Comparison of ENCODE assay signal across 8 mouse cellular contexts in genomic region chr8:107254403-107254802, GRCm38 (mm10). TPM values are rescaled to one million over a fixed set of nuclear protein-coding genes. Genes with fewer than 3 reads are reported as not detected.
DNase-seq lines count a peak whose midpoint lies in the region; ATAC-seq and TF ChIP-seq lines count a peak whose summit lies in the region.
"Had no signal": no experiment of that assay in that cellular context is flagged by ENCODE, and none has a peak within 500 bp of the region (broad histone marks: within the 10 kb centered on the region; RNA-seq: fewer than 3 reads in every experiment).

No protein-coding gene starts in this region.

- H3K36me3 ChIP-seq in liver, embryonic 14.5 days (replicated peaks; ENCODE audit: control insufficient read depth, insufficient read depth, low read depth): no peaks in the 10 kb centered on the region
- H3K36me3 ChIP-seq in liver, embryonic 12.5 days: no peaks in the 10 kb centered on the region
- no peaks in the 10 kb centered on the region for H3K36me3 ChIP-seq in hindbrain, postnatal 0 days (ENCODE audit: insufficient read depth, low read length)
- no peaks in the 10 kb centered on the region for H3K36me3 ChIP-seq in forebrain, embryonic 14.5 days (ENCODE audit: control insufficient read depth, insufficient read depth, low read length)

- no peaks in the 10 kb centered on the region for H3K4me1 ChIP-seq in liver, embryonic 14.5 days (replicated peaks; ENCODE audit: control insufficient read depth in 2 of 2, insufficient read depth in 2 of 2, low read length in 1 of 2)
- peaks cover 10% of the 10 kb centered on the region for H3K4me1 ChIP-seq in liver, embryonic 12.5 days
- H3K4me1 ChIP-seq in hindbrain, postnatal 0 days (ENCODE audit: insufficient read depth, low read length): no peaks in the 10 kb centered on the region
- H3K4me1 ChIP-seq in forebrain, embryonic 14.5 days (ENCODE audit: control insufficient read depth, insufficient read depth, low read length): no peaks in the 10 kb centered on the region

- no peak for TF ChIP-seq EP300 in liver, embryonic 14.5 days (IDR thresholded peaks at IDR 0.05; ENCODE audit: low read depth)

- H3K4me3 ChIP-seq in liver, embryonic 14.5 days (ENCODE audit: insufficient read depth in 1 of 2, low read depth in 2 of 2, low read length in 2 of 2): no peak overlapping the region
- no peak overlapping the region for H3K4me3 ChIP-seq in liver, embryonic 12.5 days
- no peak overlapping the region for H3K4me3 ChIP-seq in hindbrain, postnatal 0 days (ENCODE audit: low read length)
- no peak overlapping the region for H3K4me3 ChIP-seq in forebrain, embryonic 14.5 days (ENCODE audit: low read depth, low read length)

- ATAC-seq in liver, embryonic 14.5 days (ENCODE audit: insufficient read depth): no peak
- ATAC-seq in liver, embryonic 12.5 days: no peak
- ATAC-seq in hindbrain, postnatal 0 days: no peak
- ATAC-seq in forebrain, embryonic 14.5 days: no peak
- ATAC-seq: forebrain, postnatal 0 days had no signal

- no peaks in the 10 kb centered on the region for H3K9me3 ChIP-seq in liver, embryonic 14.5 days (ENCODE audit: control insufficient read depth, low read length)
- no peaks in the 10 kb centered on the region for H3K9me3 ChIP-seq in liver, embryonic 12.5 days (replicated peaks)
- no peaks in the 10 kb centered on the region for H3K9me3 ChIP-seq in hindbrain, postnatal 0 days (ENCODE audit: low read length)
- no peaks in the 10 kb centered on the region for H3K9me3 ChIP-seq in forebrain, embryonic 14.5 days (replicated peaks; ENCODE audit: control insufficient read depth, low read length)

- no peak overlapping the region for H3K9ac ChIP-seq in liver, embryonic 14.5 days (replicated peaks)
- H3K9ac ChIP-seq in liver, embryonic 12.5 days: no peak overlapping the region
- H3K9ac ChIP-seq in hindbrain, postnatal 0 days (replicated peaks; ENCODE audit: low read length): no peak overlapping the region
- no peak overlapping the region for H3K9ac ChIP-seq in forebrain, embryonic 14.5 days (ENCODE audit: low read length)
- H3K9ac ChIP-seq: forebrain, postnatal 0 days had no signal

- H3K4me2 ChIP-seq in liver, embryonic 14.5 days (ENCODE audit: low read depth): no peak overlapping the region
- no peak overlapping the region for H3K4me2 ChIP-seq in liver, embryonic 12.5 days
- H3K4me2 ChIP-seq in hindbrain, postnatal 0 days (ENCODE audit: low read depth, low read length): no peak overlapping the region
- no peak overlapping the region for H3K4me2 ChIP-seq in forebrain, embryonic 14.5 days (ENCODE audit: low read length)

- TF ChIP-seq CTCF in liver, embryonic 14.5 days (IDR thresholded peaks at IDR 0.05; ENCODE audit: low read depth): no peak
- TF ChIP-seq CTCF in hindbrain, postnatal 0 days (IDR thresholded peaks at IDR 0.05; ENCODE audit: low read depth): no peak

- DNase-seq in liver, embryonic 14.5 days (ENCODE audit: low read depth in 3 of 3, low spot score in 3 of 3): peak in 2 of 3 experiments; percentile 5 to 17
- DNase-seq in MN1 (ENCODE audit: low spot score): peak; percentile 65
- peak; percentile 40 to 42 for DNase-seq in heart, adult 18-20 months
- DNase-seq in naive thymus-derived CD4-positive, alpha-beta T cell, adult 2 months (ENCODE audit: low read depth): peak; percentile 23
- DNase-seq in hindbrain, postnatal 0 days (ENCODE audit: low spot score): no peak
- DNase-seq in forebrain, embryonic 14.5 days (ENCODE audit: low spot score): no peak

- no peak overlapping the region for H3K27ac ChIP-seq in liver, embryonic 14.5 days
- no peak overlapping the region for H3K27ac ChIP-seq in liver, embryonic 12.5 days
- no peak overlapping the region for H3K27ac ChIP-seq in hindbrain, postnatal 0 days
- H3K27ac ChIP-seq in forebrain, embryonic 14.5 days (ENCODE audit: low read depth, low read length): no peak overlapping the region

- 33% methylated on average over 3 of the region's 3 CpGs for WGBS in liver, embryonic 14.5 days (ENCODE audit: insufficient replicate concordance)
- WGBS in liver, embryonic 12.5 days (ENCODE audit: insufficient replicate concordance): 36% methylated on average over 3 of the region's 3 CpGs
- 62% methylated on average over 3 of the region's 3 CpGs for WGBS in hindbrain, postnatal 0 days
- WGBS in forebrain, embryonic 14.5 days: 52% methylated on average over 3 of the region's 3 CpGs

- no peaks in the 10 kb centered on the region for H3K27me3 ChIP-seq in liver, embryonic 14.5 days (ENCODE audit: control insufficient read depth, insufficient read depth, low read length)
- H3K27me3 ChIP-seq in liver, embryonic 12.5 days (replicated peaks): no peaks in the 10 kb centered on the region
- H3K27me3 ChIP-seq in hindbrain, postnatal 0 days (ENCODE audit: insufficient read depth, low read length): no peaks in the 10 kb centered on the region
- H3K27me3 ChIP-seq in forebrain, embryonic 14.5 days (replicated peaks; ENCODE audit: control insufficient read depth, insufficient read depth, low read length): no peaks in the 10 kb centered on the region

RNA-seq across cellular contexts. Expression of gene Nfat5, which starts 38.9 kb away (rescaled TPM):
- 4.6 and 5.1 TPM in 2 replicates for polyA plus RNA-seq in liver, embryonic 14.5 days (2012; rRNA removed)
- polyA plus RNA-seq in liver, embryonic 14.5 days (2014; fragmentation: Nextera tagmentation; extraction: Ambion mirVana): 0.66 and 0.76 TPM in 2 replicates
- polyA plus RNA-seq in liver, embryonic 12.5 days (2016; fragmentation: Nextera tagmentation; extraction: Ambion mirVana): 3.4 and 3.5 TPM in 2 replicates
- total RNA-seq in heart, adult 18-20 months (2021): 10 to 100 TPM; 18.4 to 23.1 TPM
- total RNA-seq in hindbrain, postnatal 0 days (2014; rRNA removed): 22.8 and 23.5 TPM in 2 replicates
- polyA plus RNA-seq in hindbrain, postnatal 0 days (2015; fragmentation: Nextera tagmentation; extraction: Ambion mirVana): 6.9 and 7.0 TPM in 2 replicates
- 3.4 and 5.3 TPM in 2 replicates for polyA plus RNA-seq in forebrain, embryonic 14.5 days (2014; fragmentation: Nextera tagmentation; extraction: Ambion mirVana)

Comparison
In these comparisons a context has a peak if more than half of its experiments do, and no peak if none do; other contexts are left out.
1. DNase-seq: peak in liver, embryonic 14.5 days (2 of 3), MN1 (single experiment), heart, adult 18-20 months (2 of 2) and naive thymus-derived CD4-positive, alpha-beta T cell, adult 2 months (single experiment); none in hindbrain, postnatal 0 days (single experiment) and forebrain, embryonic 14.5 days (single experiment).